Mouse (Mus musculus): ENCODE data around the gene Scamp3. TPM values are rescaled to one million over a fixed set of nuclear protein-coding genes. Genes with fewer than 3 reads are reported as not detected.
"Not testable (repeated sequence)": the region's sequence is repeated elsewhere in the genome, so short reads cannot be mapped to it uniquely, and the experiment has no call there.

The Scamp3 gene
- polyA plus RNA-seq, 1 experiment from 2014 or later = 98.9 TPM

GRCm38 (mm10) chr3:89215853-89216252 is 38.6 kb downstream of the Scamp3 start:
- H3K27me3 ChIP-seq (ENCODE audit: insufficient read depth, low read length) = no peaks in the 10 kb centered on the region
- peak overlapping the region; percentile 90 for H3K4me2 ChIP-seq
- peaks cover 9% of the 10 kb centered on the region; the same call in 1 of the 2 replicates for H3K36me3 ChIP-seq (ENCODE audit: insufficient read depth)
- DNase-seq (peak; percentile 96), ATAC-seq (ENCODE audit: insufficient read depth) (peak; percentile 13)
- no peak overlapping the region for H3K27ac ChIP-seq (ENCODE audit: low read depth)
- peak; percentile 96 for TF ChIP-seq CTCF (IDR thresholded peaks at IDR 0.05; ENCODE audit: low read depth)
- no peaks in the 10 kb centered on the region for H3K9me3 ChIP-seq (ENCODE audit: low read depth, low read length)
- H3K4me3 ChIP-seq (ENCODE audit: low read depth, low read length) = peak overlapping the region; percentile 77
- WGBS = under 1% methylated on average over 6 of the region's 6 CpGs
- H3K9ac ChIP-seq = peak overlapping the region; percentile 72; the same call in 1 of the 2 replicates
- peaks cover 20% of the 10 kb centered on the region for H3K4me1 ChIP-seq (ENCODE audit: insufficient read depth)

- H3K27me3 ChIP-seq (ENCODE audit: insufficient read depth, low read length); DNase-seq; H3K9ac ChIP-seq; ATAC-seq (ENCODE audit: insufficient read depth); H3K9me3 ChIP-seq (ENCODE audit: low read depth, low read length); H3K27ac ChIP-seq (ENCODE audit: low read depth); H3K4me3 ChIP-seq (ENCODE audit: low read depth, low read length); H3K36me3 ChIP-seq (ENCODE audit: insufficient read depth): not testable (repeated sequence)
- peaks cover 20% of the 10 kb centered on the region for H3K4me1 ChIP-seq (ENCODE audit: insufficient read depth)
- peak overlapping the region; percentile 90 for H3K4me2 ChIP-seq
- 73% methylated on average over 7 of the region's 7 CpGs for WGBS
Measured at GRCm38 (mm10) chr3:89216407-89216806, 39.1 kb downstream of the Scamp3 start.

GRCm38 (mm10) chr3:89218271-89218670 is 41.0 kb downstream of the Scamp3 start:
- H3K4me2 ChIP-seq = peak overlapping the region; percentile 36
- peaks cover 16% of the 10 kb centered on the region for H3K4me1 ChIP-seq (ENCODE audit: insufficient read depth)
- peak; percentile 67 for DNase-seq

GRCm38 (mm10) chr3:89219546-89219945 is 42.3 kb downstream of the Scamp3 start:
- TF ChIP-seq CTCF (IDR thresholded peaks at IDR 0.05; ENCODE audit: low read depth) = no peak
- DNase-seq = peak; percentile 45
- WGBS = 12% methylated on average over 8 of the region's 8 CpGs
- peaks cover 16% of the 10 kb centered on the region for H3K4me1 ChIP-seq (ENCODE audit: insufficient read depth)
- peak overlapping the region; percentile 36 for H3K4me2 ChIP-seq
- no peak overlapping the region for H3K9ac ChIP-seq
- no peaks in the 10 kb centered on the region for H3K27me3 ChIP-seq (ENCODE audit: insufficient read depth, low read length)
- H3K4me3 ChIP-seq (ENCODE audit: low read depth, low read length) = no peak overlapping the region
- peaks cover 10% of the 10 kb centered on the region; the same call in 1 of the 2 replicates for H3K36me3 ChIP-seq (ENCODE audit: insufficient read depth)
- peak overlapping the region; percentile 79 for H3K27ac ChIP-seq (ENCODE audit: low read depth)
- no peaks in the 10 kb centered on the region for H3K9me3 ChIP-seq (ENCODE audit: low read depth, low read length)
- ATAC-seq (ENCODE audit: insufficient read depth) = peak; percentile 28; the same call in 1 of the 2 replicates

More at GRCm38 (mm10) chr3:89218271-89218670, 41.0 kb downstream of the Scamp3 start:
- peak overlapping the region; percentile 79; the same call in 1 of the 2 replicates for H3K27ac ChIP-seq (ENCODE audit: low read depth)
- 66% methylated on average over 1 of the region's 1 CpGs for WGBS
- ATAC-seq (ENCODE audit: insufficient read depth) = no peak
- H3K27me3 ChIP-seq (ENCODE audit: insufficient read depth, low read length) = no peaks in the 10 kb centered on the region
- H3K9ac ChIP-seq = no peak overlapping the region
- no peaks in the 10 kb centered on the region for H3K9me3 ChIP-seq (ENCODE audit: low read depth, low read length)
- H3K36me3 ChIP-seq (ENCODE audit: insufficient read depth) = peaks cover 4% of the 10 kb centered on the region; the same call in 1 of the 2 replicates
- TF ChIP-seq CTCF (IDR thresholded peaks at IDR 0.05; ENCODE audit: low read depth) = no peak
- no peak overlapping the region for H3K4me3 ChIP-seq (ENCODE audit: low read depth, low read length)

- 70% methylated on average over 5 of the region's 5 CpGs for WGBS
- ATAC-seq (ENCODE audit: insufficient read depth) (no peak), DNase-seq (no peak)
- H3K4me2 ChIP-seq = no peak overlapping the region
- H3K36me3 ChIP-seq (ENCODE audit: insufficient read depth) = peaks cover 10% of the 10 kb centered on the region; the same call in 1 of the 2 replicates
- TF ChIP-seq CTCF (IDR thresholded peaks at IDR 0.05; ENCODE audit: low read depth) = no peak
- H3K27ac ChIP-seq (ENCODE audit: low read depth) = no peak overlapping the region
- H3K4me3 ChIP-seq (ENCODE audit: low read depth, low read length) = no peak overlapping the region
- H3K9me3 ChIP-seq (ENCODE audit: low read depth, low read length) = no peaks in the 10 kb centered on the region
- H3K9ac ChIP-seq = no peak overlapping the region
- H3K27me3 ChIP-seq (ENCODE audit: insufficient read depth, low read length) = no peaks in the 10 kb centered on the region
- H3K4me1 ChIP-seq (ENCODE audit: insufficient read depth) = peaks cover 12% of the 10 kb centered on the region
Measured at GRCm38 (mm10) chr3:89221167-89221566, 43.9 kb downstream of the Scamp3 start.

GRCm38 (mm10) chr3:89224796-89225195 is 47.5 kb downstream of the Scamp3 start:
- ATAC-seq (ENCODE audit: insufficient read depth) = no peak
- 72% methylated on average over 11 of the region's 11 CpGs for WGBS

GRCm38 (mm10) chr3:89225321-89225815 is 48.1 kb downstream of the Scamp3 start:
- WGBS = 54% methylated on average over 12 of the region's 12 CpGs
- Histone ChIP-seq H3K9me3 (ENCODE audit: low read depth, low read length) (no peaks in the 10 kb centered on the region), H3K9ac (no peak overlapping the region), H3K27me3 (ENCODE audit: insufficient read depth, low read length) (no peaks in the 10 kb centered on the region), H3K27ac (ENCODE audit: low read depth) (peak overlapping the region; percentile 15; the same call in 1 of the 2 replicates), H3K4me2 (peak overlapping the region; percentile 86), H3K36me3 (ENCODE audit: insufficient read depth) (peaks cover 10% of the 10 kb centered on the region; the same call in 1 of the 2 replicates), H3K4me3 (ENCODE audit: low read depth, low read length) (peak overlapping the region; percentile 45), H3K4me1 (ENCODE audit: insufficient read depth) (peaks cover 12% of the 10 kb centered on the region; the same call in 1 of the 2 replicates)
- no peak for DNase-seq
- no peak for TF ChIP-seq CTCF (IDR thresholded peaks at IDR 0.05; ENCODE audit: low read depth)
- no peak for ATAC-seq (ENCODE audit: insufficient read depth)

More at GRCm38 (mm10) chr3:89224796-89225195, 47.5 kb downstream of the Scamp3 start:
- peaks cover 10% of the 10 kb centered on the region; the same call in 1 of the 2 replicates for H3K36me3 ChIP-seq (ENCODE audit: insufficient read depth)
- peaks cover 12% of the 10 kb centered on the region; the same call in 1 of the 2 replicates for H3K4me1 ChIP-seq (ENCODE audit: insufficient read depth)
- DNase-seq = no peak
- no peak overlapping the region for H3K9ac ChIP-seq
- peak overlapping the region; percentile 86 for H3K4me2 ChIP-seq
- no peak overlapping the region for H3K27ac ChIP-seq (ENCODE audit: low read depth)
- no peak for TF ChIP-seq CTCF (IDR thresholded peaks at IDR 0.05; ENCODE audit: low read depth)
- H3K27me3 ChIP-seq (ENCODE audit: insufficient read depth, low read length) = no peaks in the 10 kb centered on the region
- no peak overlapping the region for H3K4me3 ChIP-seq (ENCODE audit: low read depth, low read length)
- no peaks in the 10 kb centered on the region for H3K9me3 ChIP-seq (ENCODE audit: low read depth, low read length)

Data from lung, embryonic 14.5 days (tissue).